Mouse (Mus musculus): Measurements from ENCODE around the gene Rag1.

DNA sequence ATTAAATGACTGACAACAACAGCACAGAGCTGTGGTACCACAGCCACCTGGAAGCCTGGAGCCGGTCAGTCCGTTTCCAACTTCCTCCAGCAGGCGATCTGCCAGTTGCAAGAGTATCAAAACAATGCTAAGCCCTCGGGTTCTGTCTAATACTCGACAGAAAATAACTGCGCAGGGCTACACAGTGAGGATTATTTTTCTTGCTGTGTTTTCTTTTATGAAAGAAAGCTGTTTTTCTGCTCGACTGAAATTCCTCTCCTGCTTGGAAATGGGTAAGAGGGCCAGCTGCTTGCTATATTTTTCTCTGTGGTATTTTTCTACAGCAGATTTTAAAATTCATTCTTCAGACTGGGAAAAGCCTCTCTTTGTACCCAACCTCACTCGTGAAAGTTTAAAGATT, 48.6 kb downstream of the Rag1 start:
- TF ChIP-seq CTCF (IDR thresholded peaks at IDR 0.05; ENCODE audit: borderline replicate concordance, control insufficient read depth, extremely low read depth, insufficient read depth, low read length, poor library complexity) (no peak), POLR2A (IDR thresholded peaks at IDR 0.05; ENCODE audit: control insufficient read depth, extremely low read depth, insufficient read depth, low read length, poor library complexity) (no peak)

Data from thymus, adult 2 months (tissue).